21 mouse cellular contexts compared by ENCODE assay signal in the genomic region with DNA sequence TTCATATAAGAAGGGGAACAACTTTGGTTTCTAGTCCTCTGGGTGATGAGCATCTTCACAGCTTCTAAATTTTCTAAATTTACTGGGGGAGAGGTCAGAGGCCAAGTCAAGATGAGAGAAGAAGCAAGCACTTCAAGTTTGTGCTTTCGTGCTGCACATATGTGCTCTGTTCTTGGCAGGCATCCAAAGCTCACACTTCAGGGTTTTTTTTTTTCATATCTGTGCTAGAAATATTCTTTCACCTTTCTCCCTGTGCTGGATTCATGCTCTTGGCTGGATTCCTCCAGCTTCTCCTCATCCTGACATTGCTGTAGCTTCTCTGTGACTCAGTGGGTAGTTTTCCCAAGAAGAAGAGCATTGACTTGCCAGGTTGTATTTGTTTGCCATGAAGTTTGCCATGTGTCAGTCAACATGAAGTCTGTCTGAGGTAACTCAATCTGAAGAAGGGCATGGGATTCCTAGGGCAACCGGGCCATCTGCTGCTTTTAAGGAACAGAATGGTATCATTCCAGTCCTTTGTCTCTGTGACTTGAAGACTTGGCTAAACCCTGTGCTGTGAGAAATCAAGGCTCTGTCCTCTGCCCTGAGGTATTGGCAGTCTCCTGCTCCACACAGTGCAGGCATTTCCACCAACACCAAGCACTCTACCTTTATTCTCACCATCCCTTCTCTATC.
DNase-seq lines count a peak whose midpoint lies in the region; ATAC-seq lines count a peak whose summit lies in the region.
"Had no signal": no experiment of that assay in that cellular context is flagged by ENCODE, and none has a peak within 500 bp of the region (broad histone marks: within the 10 kb centered on the region; RNA-seq: fewer than 3 reads in every experiment).

No protein-coding gene starts in this region.

- H3K36me3 ChIP-seq in forebrain, embryonic 15.5 days = no peaks in the 10 kb centered on the region
- no peaks in the 10 kb centered on the region for H3K36me3 ChIP-seq in forebrain, embryonic 10.5 days (replicated peaks)
- H3K36me3 ChIP-seq in limb, embryonic 13.5 days = no peaks in the 10 kb centered on the region
- no peaks in the 10 kb centered on the region for H3K36me3 ChIP-seq in limb, embryonic 10.5 days
- no peaks in the 10 kb centered on the region for H3K36me3 ChIP-seq in intestine, embryonic 15.5 days
- H3K36me3 ChIP-seq: embryonic facial prominence, embryonic 15.5 days; liver, embryonic 13.5 days; midbrain, embryonic 12.5 days; neural tube, embryonic 15.5 days had no signal

- ATAC-seq in forebrain, embryonic 15.5 days (replicated peaks) = no peak
- ATAC-seq in limb, embryonic 13.5 days (ENCODE audit: low FRiP score, low read depth) = peak; percentile 25
- no peak for ATAC-seq in intestine, embryonic 15.5 days
- ATAC-seq: inflammation-experienced regulatory T-cells, adult 6 months had no signal

- no peaks in the 10 kb centered on the region for H3K27me3 ChIP-seq in forebrain, embryonic 15.5 days
- no peaks in the 10 kb centered on the region for H3K27me3 ChIP-seq in forebrain, embryonic 10.5 days (ENCODE audit: poor library complexity, severe bottlenecking)
- H3K27me3 ChIP-seq in limb, embryonic 13.5 days = no peaks in the 10 kb centered on the region
- H3K27me3 ChIP-seq in limb, embryonic 10.5 days (ENCODE audit: low read depth, poor library complexity, severe bottlenecking) = no peaks in the 10 kb centered on the region
- H3K27me3 ChIP-seq in intestine, embryonic 15.5 days (replicated peaks) = no peaks in the 10 kb centered on the region
- H3K27me3 ChIP-seq: embryonic facial prominence, embryonic 15.5 days; liver, embryonic 13.5 days; midbrain, embryonic 12.5 days; neural tube, embryonic 15.5 days had no signal

- no peak overlapping the region for H3K4me3 ChIP-seq in forebrain, embryonic 15.5 days
- no peak overlapping the region for H3K4me3 ChIP-seq in forebrain, embryonic 10.5 days
- H3K4me3 ChIP-seq in limb, embryonic 13.5 days = no peak overlapping the region
- no peak overlapping the region for H3K4me3 ChIP-seq in limb, embryonic 10.5 days
- no peak overlapping the region for H3K4me3 ChIP-seq in intestine, embryonic 15.5 days (replicated peaks)
- H3K4me3 ChIP-seq: embryonic facial prominence, embryonic 15.5 days; liver, embryonic 13.5 days; midbrain, embryonic 12.5 days; myocyte; neural tube, embryonic 15.5 days had no signal

- no peak overlapping the region for H3K9ac ChIP-seq in forebrain, embryonic 15.5 days (replicated peaks)
- H3K9ac ChIP-seq in limb, embryonic 13.5 days = no peak overlapping the region
- no peak overlapping the region for H3K9ac ChIP-seq in intestine, embryonic 15.5 days
- H3K9ac ChIP-seq: embryonic facial prominence, embryonic 15.5 days; liver, embryonic 13.5 days; midbrain, embryonic 12.5 days; neural tube, embryonic 15.5 days had no signal

- no peaks in the 10 kb centered on the region for H3K9me3 ChIP-seq in forebrain, embryonic 15.5 days
- H3K9me3 ChIP-seq in forebrain, embryonic 10.5 days = no peaks in the 10 kb centered on the region
- no peaks in the 10 kb centered on the region for H3K9me3 ChIP-seq in limb, embryonic 13.5 days
- no peaks in the 10 kb centered on the region for H3K9me3 ChIP-seq in limb, embryonic 10.5 days (replicated peaks)
- H3K9me3 ChIP-seq in intestine, embryonic 15.5 days = no peaks in the 10 kb centered on the region
- H3K9me3 ChIP-seq: embryonic facial prominence, embryonic 15.5 days; liver, embryonic 13.5 days; midbrain, embryonic 12.5 days; neural tube, embryonic 15.5 days had no signal

- DNase-seq in forebrain, embryonic 10.5 days (ENCODE audit: extremely low spot score, low spot score) = no peak
- DNase-seq in limb, embryonic 10.5 days (ENCODE audit: low spot score) = no peak
- peak; percentile 22 for DNase-seq in cerebellum, adult 11 months
- DNase-seq in cerebellum, postnatal 10 days = peak; percentile 59
- no peak for DNase-seq in right cerebral cortex, postnatal 14 days
- DNase-seq: adrenal gland, postnatal 10 days; B cell, adult 2 months; gastrocnemius, postnatal 25 days; kidney, adult 9 months; liver, embryonic 13.5 days; retina, postnatal 1 day; thymus, postnatal 25 days had no signal

- peak overlapping the region; percentile 40; the same call in 1 of the 2 replicates for H3K27ac ChIP-seq in forebrain, embryonic 15.5 days (replicated peaks)
- H3K27ac ChIP-seq in forebrain, embryonic 10.5 days = no peak overlapping the region
- H3K27ac ChIP-seq in limb, embryonic 13.5 days = no peak overlapping the region
- H3K27ac ChIP-seq in limb, embryonic 10.5 days = no peak overlapping the region
- H3K27ac ChIP-seq in intestine, embryonic 15.5 days = no peak overlapping the region
- H3K27ac ChIP-seq: embryonic facial prominence, embryonic 15.5 days; liver, embryonic 13.5 days; macrophage; midbrain, embryonic 12.5 days; neural tube, embryonic 15.5 days had no signal

- WGBS in forebrain, embryonic 15.5 days = 46% methylated on average over 2 of the region's 2 CpGs
- 85% methylated on average over 2 of the region's 2 CpGs for WGBS in forebrain, embryonic 10.5 days
- 47% methylated on average over 2 of the region's 2 CpGs for WGBS in limb, embryonic 13.5 days
- WGBS in limb, embryonic 10.5 days = 68% methylated on average over 2 of the region's 2 CpGs
- 52% methylated on average over 2 of the region's 2 CpGs for WGBS in intestine, embryonic 15.5 days

- 0 out of 2 replicates have a peak, but pooled peaks cover 9% of the 10 kb centered on the region for H3K4me1 ChIP-seq in forebrain, embryonic 15.5 days
- no peaks in the 10 kb centered on the region for H3K4me1 ChIP-seq in forebrain, embryonic 10.5 days
- peaks cover 11% of the 10 kb centered on the region; the same call in 1 of the 2 replicates for H3K4me1 ChIP-seq in limb, embryonic 13.5 days
- H3K4me1 ChIP-seq in limb, embryonic 10.5 days = no peaks in the 10 kb centered on the region
- no peaks in the 10 kb centered on the region for H3K4me1 ChIP-seq in intestine, embryonic 15.5 days (replicated peaks)
- H3K4me1 ChIP-seq: embryonic facial prominence, embryonic 15.5 days; liver, embryonic 13.5 days had no signal

- no peak overlapping the region for H3K4me2 ChIP-seq in forebrain, embryonic 15.5 days (replicated peaks)
- H3K4me2 ChIP-seq in limb, embryonic 13.5 days (replicated peaks) = no peak overlapping the region
- H3K4me2 ChIP-seq in intestine, embryonic 15.5 days (replicated peaks) = no peak overlapping the region
- H3K4me2 ChIP-seq: embryonic facial prominence, embryonic 15.5 days; liver, embryonic 13.5 days; midbrain, embryonic 12.5 days; neural tube, embryonic 15.5 days had no signal

Comparison
In these comparisons a context has a peak if more than half of its experiments do, and no peak if none do; other contexts are left out.
1. DNase-seq: peak in cerebellum, adult 11 months (single experiment) and cerebellum, postnatal 10 days (2 of 2); none in forebrain, embryonic 10.5 days (single experiment), limb, embryonic 10.5 days (single experiment) and right cerebral cortex, postnatal 14 days (single experiment).